Mouse (Mus musculus) bone marrow macrophage, adult 2 months (primary cell): ENCODE measurements around the gene Hhipl1.

Source experiments
- CTCF ChIP-seq: IDR thresholded peaks from 2 replicates; pipeline ENCODE4 v1.5.1; 2012; ENCODE audit warnings: low read depth, mild to moderate bottlenecking, low read length, moderate library complexity
- POLR2A ChIP-seq: IDR thresholded peaks from 2 replicates; pipeline ENCODE4 v1.6.1; 2012; ENCODE audit warnings: mild to moderate bottlenecking, low read depth, low read length, borderline replicate concordance

DNA sequence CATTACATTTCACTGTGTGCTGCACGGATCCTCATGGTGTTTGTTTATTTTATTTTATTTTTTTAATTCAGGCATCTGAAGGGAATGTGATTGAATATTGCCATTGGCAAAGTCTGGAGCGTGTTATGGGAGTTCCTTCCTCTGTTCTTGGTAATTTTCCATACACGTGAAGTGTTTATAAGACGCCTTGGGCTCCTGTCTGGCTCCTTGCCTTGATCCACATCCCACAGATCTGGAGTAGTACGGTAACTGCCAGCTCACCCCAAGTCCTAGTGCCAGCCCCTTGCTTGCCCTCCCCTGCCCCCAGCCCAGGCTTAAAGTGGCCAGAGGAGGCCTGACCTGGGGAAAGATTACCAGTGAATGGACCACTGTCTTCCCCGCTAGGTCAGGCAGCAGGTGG lies 5.1 kb upstream of the Hhipl1 start:
- TF ChIP-seq CTCF = no peak
- TF ChIP-seq POLR2A = no peak
